Mouse (Mus musculus) heart, postnatal 4 days (tissue): ENCODE measurements at regions not wholly inside any gene's neighbourhood (a gene's known extent, or its start where the extent isn't known, plus 50 kb on each side); places are given as distances from the start of the nearest gene placed in this dataset.

ENCODE experiments used
- DNase-seq: peaks from one replicate; pipeline ENCODE4 v3.0.0; 2021

DNA sequence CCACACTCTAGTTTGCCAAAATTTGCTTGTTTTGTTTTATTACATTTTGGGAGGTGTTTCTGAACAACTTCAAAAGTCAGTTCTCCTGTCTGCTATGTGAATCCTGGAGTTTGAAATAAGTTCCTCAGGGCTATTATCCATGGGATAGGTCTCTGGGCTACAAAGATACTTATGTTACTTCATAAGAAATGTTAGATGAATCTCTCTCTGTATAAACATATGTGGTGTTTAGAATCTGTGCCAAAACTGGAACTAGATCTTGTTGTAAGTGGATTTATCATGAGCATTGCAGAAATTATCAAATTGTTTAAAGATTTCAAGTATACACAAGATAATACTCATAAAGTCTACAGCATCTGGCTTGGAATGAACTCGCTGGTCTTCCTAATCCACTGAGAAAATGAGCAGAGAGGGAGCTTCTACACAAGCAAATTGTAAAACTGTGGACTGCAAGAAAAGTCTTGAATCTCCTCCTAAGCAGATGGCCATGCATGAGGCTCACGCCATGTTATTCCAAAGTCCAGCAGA lies 355.2 kb upstream of the Robo1 start:
- DNase-seq: no peak

DNA sequence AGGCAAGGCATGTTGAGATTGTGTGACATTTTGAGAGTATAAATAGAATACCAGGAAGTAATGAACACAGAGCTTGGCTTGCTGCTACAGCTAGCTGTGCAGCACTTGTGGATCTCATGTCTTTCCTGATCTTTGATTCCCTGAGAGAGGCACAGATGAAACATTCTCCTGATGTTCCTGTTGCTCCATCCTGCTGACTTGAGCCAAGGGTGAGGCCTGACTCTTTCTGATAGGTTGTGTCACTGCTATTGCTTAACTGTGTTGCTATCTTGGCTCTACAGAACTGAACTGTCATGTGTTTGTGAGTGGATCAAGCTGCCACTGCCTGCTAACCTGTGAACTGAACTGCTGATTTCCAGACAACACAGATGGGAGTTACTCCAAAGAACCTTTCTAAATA lies 344.5 kb upstream of the Robo1 start:
- no peak for DNase-seq

DNA sequence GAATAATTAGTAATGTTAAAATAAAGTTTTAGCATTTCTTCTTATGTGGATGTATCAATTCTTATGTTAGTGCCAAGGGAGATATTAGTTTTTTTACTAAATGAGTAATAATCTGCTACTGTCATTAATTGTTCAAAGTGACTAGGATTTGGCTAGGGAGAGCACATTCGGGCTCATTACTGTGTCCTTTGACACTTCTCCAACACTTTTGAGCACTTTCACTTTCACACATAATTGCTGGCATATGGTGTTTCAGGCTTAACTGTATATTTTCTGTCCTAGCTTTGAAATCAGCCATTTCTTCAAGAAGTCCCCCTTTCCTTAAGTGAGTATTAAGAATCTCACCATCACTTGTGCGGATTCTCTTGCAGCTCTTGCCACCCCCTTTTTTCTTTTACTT lies 334.3 kb upstream of the Robo1 start:
- DNase-seq: no peak

DNA sequence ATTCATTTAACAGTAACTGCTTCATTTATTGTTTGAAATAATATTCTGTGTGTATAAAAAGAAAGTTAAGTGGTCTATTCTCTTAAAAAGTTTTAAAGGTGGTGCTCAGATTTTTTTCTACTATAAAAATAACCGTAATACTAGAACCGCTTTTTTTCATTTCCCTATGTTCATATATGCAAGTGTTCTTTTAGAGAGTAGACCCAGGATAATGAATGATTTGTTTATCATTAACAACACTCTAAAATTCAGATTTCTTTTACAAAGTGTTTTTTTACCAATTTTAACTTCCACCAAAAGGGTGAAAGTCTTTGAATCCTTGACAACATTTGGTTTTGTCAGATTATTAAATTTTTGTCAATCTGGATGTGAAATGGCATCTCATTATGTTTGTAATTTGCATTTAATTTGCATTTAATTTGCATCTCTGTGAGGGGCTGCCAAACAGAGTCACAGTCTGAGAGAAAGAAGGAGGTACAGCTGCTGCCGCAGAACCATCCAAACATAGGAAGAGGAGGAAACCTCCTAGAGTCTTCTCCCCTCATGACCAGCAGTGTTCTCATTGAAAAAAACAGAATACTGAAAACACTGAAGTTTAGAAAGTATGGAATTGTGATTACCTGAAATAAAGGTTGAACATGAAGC lies 310.4 kb upstream of the Robo1 start:
- DNase-seq: no peak

DNA sequence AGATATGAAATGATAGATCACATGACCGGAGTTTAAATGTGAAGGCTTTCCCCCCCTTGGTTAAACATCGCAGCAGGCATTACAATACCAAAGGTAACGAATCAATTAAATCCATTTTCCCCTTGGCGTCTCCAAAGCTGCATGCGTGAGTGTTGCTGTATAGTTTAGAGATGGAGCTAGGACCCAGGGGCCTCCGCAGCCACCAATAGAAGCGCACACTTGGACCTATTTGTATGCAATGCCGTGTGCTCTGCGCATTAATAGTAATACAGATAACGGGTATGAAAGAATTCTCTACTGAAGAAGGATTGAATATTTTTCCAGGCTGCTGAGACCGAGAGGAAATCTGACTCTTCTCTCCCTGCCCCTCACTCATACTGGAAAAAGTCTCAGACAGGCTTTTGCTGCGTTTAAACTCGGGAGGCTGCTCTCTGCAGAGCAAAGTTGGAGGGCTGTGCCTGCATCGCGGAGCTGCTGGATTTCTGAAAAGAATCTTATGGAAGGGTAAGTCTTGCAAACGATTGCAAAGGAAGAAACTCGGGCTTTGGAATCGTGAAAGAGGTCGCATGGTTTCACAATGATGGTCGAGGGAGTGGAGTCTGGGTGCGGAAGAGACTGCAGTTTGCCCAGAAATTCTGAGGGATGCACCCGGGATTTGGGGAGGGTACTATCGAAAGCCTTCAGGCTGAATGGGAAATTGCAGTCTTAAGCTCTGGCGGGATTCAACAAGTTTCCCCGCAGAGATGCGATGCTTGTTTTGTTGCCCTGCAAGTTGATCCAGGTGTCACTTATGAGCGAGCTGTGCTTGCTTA lies 280.5 kb upstream of the Robo1 start:
- no peak for DNase-seq

DNA sequence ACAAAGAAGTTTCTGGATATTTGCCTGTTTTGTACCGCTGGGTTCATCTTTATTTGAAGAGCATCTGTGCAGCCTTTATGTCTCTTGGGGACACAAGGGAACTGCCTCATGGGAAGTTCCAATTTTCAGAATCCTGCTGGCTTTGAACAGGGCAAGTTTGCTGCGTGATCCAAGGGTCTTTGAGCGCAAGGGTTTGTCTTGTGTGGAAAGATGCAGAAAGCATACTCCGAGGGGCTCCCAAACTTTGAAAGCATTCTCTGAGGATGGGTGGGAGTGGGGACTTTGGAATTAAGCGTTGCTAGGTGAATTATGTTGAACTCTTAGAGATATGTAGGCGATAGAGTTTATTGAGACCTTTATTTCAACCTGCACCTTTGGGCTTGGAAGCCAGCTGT lies 279.9 kb upstream of the Robo1 start:
- no peak for DNase-seq

DNA sequence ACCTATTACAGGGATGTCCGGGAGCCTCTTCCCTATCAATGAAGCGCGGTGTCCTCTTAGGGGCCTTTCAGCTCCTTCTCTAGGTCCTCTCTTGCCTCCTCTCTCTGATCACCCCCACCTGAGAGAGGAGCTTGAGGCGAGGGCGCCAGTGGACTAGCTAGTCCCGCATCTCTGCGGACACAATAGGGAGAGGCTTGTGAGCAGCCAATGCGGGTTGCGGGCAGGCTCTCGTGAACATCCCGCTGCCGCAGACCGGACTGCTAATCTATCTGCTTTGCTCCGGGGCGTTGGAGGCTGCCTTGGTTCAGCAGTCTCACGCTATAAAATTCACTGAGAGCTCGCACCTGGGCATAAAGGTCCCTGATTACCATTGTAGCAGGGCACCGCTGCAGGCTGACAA lies 279.3 kb upstream of the Robo1 start:
- DNase-seq: no peak

DNA sequence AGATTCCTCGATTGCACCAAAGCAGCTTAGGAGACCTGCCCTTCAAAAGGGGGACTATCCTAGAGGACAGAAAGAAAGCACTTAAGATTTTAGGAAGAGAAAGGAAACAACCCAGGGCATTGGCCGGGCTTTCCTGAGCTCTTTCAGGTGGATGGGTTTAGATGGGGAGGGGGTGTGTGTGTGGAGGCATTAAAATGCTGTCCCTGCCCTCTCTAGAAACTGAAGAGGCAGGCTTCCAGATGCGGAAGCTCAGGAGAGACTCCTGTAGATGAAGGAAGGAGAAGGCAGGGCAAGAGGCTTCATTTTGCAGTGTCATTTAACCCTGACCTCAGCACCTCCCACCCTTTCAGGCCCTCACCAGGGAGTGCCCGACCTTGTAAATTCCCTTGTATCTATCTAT lies 278.8 kb upstream of the Robo1 start:
- DNase-seq: no peak

DNA sequence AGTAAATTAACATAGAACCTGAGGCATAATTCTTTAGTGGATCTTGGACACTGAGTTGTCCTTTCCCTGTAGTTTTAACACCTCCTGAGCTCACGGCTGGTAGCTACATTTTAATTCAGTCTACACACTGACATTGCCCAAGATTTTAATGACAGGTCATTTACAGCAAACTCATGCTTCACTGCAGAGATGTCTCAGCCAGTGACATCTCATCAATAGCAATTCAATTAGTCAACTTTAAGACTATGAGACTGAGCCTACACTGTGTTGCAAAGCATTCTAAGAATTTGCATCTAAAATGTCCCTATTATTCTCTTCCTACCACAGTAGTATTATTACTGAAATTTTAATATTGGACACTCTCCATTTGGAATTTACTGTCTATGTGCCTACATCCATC lies 239.9 kb upstream of the Robo1 start:
- no peak for DNase-seq

DNA sequence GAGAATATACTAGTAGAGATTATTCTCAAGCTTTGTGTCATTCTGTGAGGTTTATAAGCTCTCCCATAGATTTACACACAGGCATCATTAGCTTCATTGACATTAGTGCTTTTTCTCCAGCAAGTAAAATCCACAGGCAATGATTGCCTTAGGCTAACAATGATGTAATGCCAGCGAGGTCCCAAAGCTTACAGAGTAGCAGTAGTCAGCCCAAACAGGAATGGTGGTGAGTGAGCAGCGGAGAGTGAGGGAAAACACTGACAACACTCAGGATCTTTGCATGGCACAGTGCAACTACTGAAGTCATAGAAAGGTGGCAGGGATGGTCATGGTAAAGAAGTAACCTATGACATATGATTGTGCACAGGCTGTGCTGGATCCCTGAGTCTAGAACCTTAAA lies 238.5 kb upstream of the Robo1 start:
- DNase-seq: no peak

DNA sequence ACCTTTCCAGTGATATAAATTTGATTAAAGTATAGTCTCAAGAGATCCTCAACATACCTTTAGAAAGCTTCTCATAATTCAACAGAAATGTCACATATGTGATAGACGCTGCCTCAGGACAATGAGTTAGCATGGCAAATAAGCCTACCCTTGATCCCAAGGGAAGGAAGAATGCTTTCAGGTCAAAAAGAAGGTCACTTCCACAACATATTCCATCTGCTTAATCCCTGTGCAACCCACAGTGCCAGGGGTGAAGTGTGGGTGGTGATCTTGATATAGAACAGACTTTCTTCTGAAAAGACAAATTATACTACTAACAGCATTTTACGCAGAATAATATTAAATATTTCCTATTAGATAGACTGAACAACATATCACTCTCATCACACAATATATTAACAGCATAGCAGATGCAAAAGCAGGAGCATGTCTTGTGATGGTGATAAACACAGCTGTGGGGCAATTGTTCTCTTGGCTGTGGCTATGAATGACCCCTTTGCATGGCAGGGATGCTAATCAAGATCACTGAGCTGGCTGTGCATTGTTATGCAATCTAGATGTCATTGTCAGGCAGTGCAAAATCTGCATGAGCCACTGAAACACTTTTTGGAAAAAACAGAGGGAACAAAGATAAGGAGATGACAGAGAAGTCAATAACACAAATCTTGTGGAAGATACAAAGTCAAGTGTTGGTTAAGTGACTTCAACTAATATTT lies 236.2 kb upstream of the Robo1 start:
- DNase-seq: no peak

DNA sequence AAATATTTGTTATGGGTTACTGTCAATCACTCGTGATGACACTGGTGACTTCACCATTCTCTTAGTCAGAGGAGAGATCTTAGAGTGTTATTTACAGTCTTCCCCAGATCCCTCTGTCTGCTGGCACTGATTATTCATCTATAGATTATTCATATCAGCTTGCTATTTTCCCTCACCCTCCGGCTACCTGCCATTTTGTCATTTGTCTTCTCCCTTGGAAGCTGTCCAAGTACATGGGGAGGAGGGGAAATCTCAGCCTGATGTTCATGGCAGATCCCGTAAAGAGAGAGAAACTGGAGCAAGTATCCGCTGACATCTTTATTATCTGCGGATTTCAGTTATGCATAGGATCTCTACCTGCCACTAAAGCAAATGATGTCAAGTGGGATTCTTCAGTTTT lies 222.9 kb upstream of the Robo1 start:
- DNase-seq: no peak

DNA sequence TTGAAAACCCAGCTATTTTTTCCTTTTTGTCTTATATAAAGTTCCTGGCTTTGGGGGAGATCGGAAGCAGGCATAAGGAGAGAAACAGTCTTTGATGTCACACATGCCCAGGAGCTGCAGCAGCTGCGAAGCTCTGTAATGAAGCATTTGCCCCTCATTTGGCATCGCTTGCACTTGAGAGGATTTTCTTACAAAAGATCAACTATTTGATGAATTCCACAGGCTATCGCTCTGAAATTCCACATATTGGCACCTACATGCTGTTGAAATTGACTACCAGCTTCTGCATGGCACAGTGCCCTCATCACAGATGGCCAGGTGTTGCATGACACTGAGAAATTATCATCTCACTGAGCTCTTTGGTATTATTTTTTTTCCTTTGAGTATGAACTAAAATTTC lies 220.1 kb upstream of the Robo1 start:
- DNase-seq: no peak

DNA sequence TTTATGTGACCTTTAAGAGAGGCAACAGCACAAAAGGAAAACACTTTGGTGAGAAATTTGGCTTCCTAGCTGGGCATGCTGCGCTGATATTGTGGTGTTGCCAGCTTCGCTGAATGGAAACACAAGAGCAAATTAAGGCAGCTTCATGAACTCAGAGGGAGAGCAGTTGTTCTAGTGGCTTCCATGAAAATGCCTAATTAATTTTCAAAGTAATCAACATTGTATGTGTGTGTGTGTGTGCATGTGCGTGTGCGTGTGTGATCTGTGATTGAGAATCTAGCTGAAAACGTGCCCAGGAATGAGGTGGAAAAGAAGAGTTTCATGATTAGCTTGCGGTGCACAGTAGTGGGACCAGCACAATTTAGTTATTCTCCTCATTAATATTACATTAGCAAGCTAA lies 219.2 kb upstream of the Robo1 start:
- no peak for DNase-seq
